Mouse (Mus musculus) common myeloid progenitor, adult 5-6 weeks (primary cell): ENCODE data around the gene Rab4a. TPM values are rescaled to one million over a fixed set of nuclear protein-coding genes. Genes with fewer than 3 reads are reported as not detected.
A peak's percentile ranks its signal among the peaks of the same experiment; 100 is the strongest.
"Not testable (repeated sequence)": the region's sequence is repeated elsewhere in the genome, so short reads cannot be mapped to it uniquely, and the experiment has no call there.

Experiments
- ATAC-seq: replicated peaks from 2 replicates; pipeline ENCODE4 v1.8.0; 2016; ENCODE audit warnings: low read depth, mild to moderate bottlenecking, moderate TSS enrichment, inconsistent platforms; ENCODE audit not compliant: poor library complexity, severe bottlenecking
- total RNA-seq: library from RNA; stranded (forward); fragments of 200-1000, 187-1606 nt; gene quantifications from 2 replicates; pipeline ENCODE4 v1.2.3, GENCODE M21; 2017

Rab4a gene
- total RNA-seq, 1 experiment from 2014 or later, result 15.9 TPM

DNA sequence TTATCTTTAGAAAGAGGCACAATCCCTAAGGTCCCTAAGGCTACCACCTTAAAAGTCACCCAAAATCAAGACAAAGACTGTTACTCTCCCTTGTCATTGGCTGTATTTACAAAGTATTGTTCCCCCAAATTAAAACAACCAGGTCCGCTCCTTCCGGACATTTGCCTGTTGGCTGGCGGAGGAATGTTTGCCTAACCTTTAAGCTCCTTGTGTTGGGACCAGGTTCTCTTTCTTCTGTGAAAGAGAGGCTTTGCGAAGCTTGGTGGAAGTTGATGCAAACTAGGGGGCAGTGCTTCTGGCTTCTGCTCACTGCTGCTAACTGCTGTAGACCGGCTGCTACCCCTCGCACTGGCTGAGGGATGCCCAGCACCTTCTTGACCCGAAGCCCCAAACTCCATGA is 2.9 kb downstream of the Rab4a start:
- ATAC-seq, result no peak

DNA sequence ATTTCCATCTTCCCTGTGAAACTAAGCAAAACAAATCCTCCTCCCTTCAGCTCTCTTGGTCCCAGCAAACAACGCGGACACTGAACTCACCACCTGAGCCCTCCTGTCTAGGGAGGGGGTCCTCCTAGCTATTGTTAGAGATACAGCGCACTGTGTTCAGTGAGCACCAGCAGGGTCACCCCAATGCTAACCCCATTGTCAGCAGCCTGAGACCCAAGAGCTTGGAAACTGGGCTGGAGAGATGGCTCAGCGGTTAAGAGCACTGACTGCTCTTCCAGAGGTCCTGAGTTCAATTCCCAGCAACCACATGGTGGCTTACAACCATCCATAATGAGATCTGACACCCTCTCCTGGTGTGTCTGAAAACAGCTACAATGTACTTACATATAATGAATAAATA is 3.6 kb downstream of the Rab4a start:
- ATAC-seq, result not testable (repeated sequence)

DNA sequence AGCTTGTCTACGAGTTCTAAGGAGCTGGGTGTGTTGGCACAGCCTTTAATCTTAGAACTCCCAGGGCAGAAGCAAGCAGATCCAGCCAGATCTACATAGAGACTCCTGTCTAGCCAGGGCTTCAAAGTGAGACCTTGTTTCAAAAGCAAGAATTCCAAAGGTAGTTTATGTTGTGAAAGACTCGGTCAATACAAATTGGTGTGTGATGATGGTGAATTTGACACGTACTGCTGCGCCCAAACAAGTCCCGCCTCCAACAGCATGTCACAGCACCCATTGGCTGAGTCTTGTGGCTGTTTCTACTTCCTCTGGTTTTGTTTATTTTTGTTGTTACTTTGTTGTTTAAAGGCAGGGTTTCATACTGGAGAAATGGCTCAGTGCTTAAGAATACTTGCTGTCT is 6.4 kb downstream of the Rab4a start:
- no peak for ATAC-seq

- 0 out of 2 replicates have a peak, but pooled peaks have one; percentile 32 for ATAC-seq
Measured at GRCm38 (mm10) chr8:123813173-123813891, 7.5 kb downstream of the Rab4a start.

DNA sequence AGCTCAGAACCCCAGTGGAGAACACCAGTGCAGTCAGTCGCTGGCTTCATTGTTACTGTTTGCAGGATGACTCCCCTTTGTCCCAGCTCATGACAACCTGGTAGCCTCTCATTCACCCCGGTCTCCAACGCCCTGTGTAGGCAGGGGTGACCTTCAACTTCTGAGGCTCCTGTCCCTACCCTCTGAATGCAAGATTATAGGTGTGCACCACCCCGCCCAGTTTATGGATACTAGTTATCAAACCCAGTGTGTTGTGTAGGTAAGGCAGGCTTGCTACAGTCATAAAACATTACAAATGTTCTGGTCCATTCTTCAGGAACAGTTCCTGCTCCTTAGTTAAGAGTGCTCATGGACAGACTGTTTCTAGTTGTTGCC is 8.1 kb downstream of the Rab4a start:
- ATAC-seq, result no peak

GRCm38 (mm10) chr8:123815325-123815724 is 9.5 kb downstream of the Rab4a start:
- ATAC-seq, result no peak

DNA sequence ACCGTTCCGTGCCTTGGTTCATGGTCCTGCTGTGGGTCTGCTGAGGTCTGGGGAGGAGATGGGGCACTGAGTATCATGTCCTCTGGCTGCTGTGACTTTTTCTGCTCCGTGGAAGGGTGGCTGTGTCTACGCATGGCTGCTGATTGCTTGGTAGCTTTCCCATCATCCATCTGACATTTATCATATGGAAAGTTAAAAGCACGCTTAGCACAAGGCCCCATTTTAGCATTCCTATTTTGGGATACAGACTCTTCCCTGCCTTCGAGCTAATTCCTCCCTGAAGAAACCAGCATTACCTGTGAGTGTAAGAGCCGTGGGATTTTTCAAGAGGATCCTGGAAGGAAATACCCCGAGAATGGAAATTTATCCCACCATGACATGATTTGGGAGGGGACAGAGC is 11.2 kb downstream of the Rab4a start:
- no peak for ATAC-seq

DNA sequence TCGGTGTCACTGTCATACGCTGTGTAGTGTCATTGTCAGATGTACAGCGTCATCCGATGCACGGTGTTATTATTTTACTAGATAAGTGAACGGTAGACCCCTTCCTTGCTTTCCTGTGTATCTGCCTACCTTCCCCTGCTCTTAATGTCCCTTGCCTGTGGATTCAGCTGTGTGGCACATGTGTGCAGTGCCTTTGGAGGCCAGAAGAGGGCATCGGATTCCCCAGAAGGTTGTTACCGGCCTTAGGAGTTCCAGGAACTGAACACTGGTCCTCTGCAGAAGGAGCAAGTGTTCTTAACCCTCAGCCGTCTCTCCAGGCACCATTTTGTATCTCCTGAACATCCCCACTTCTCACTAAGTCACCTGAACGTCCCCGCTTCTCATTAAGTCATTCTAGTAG is 12.0 kb downstream of the Rab4a start:
- no peak for ATAC-seq

DNA sequence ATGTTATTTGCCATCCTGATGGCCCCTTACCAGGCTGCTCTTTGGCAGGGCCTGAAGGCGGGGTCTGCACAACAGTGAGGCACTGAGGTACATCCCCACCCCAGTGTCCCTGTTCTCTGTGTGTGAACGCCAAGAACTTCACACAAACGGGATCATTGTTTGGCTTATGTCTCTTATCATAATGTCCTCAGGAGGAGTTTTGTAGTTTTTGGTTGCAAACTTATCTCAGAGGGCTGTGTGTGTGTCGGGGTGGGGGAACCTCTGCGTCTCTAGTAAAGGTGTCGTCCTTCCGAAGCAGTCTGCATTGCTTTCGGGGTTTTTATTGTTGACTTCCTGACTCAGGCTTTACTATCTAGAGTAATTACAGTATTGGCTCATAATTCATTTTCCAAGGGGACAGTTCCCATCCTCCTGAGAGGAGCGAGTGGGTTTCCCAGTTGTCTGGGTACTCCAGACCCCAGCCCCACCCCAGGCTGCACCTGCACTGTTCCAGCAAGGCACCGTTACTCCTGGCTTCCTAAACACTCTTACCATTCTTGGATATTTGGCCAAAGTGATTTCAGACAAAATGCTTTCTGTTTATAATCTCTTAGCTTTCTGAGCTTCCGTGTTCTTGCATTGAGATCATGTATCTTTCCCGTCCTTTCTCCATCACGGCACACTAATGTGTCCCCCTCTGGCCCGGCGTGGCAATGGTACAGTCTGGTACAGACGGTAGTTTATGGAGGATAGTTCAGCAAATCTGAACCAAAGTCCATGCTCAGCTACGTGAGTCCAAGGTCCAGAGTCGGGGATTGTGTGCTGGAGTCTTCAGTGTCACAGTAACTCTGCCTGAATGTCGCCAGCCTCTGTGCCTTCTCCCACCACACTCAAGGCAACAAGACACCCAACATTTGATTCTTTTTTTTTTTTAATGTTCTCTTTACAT is 14.2 kb downstream of the Rab4a start:
- no peak for ATAC-seq

DNA sequence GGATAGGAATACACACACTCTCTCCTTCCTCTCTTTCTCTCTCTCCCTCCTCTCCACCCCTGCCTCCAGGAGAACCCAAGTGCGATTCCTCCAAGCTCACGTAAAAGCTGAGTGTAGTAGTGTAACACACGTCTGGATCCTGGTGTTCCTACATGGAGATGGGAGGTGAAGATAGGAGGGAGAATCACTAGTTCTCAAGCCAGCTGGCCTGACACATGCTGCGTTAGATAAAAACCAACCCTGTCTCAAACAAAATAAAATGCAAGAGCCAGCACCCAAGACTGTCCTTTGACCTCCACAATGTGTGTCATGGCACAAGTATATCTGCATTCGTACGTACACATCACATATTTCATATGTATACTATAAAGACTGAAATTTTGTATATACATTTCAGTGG is 15.0 kb downstream of the Rab4a start:
- ATAC-seq, result no peak

DNA sequence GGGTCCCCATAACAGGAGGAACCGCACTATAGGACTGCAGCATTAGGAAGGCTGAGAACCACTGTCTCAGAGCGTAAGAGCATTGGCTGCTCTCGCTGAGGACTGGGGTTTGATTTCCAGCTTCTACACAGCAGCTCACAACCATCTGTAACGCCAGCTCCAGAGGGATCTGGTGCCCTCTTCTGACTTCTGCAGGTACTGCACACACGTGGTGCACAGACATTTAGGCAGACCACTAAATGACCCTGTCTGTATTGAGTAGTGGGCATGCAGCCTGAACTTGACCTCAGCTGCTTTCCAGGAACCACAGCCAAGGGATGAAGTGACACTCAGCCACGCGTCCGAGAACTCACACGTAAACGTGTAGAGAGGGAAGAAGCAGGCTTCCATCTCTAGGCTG is 17.3 kb downstream of the Rab4a start:
- 0 out of 2 replicates have a peak, but pooled peaks have one; percentile 26 for ATAC-seq

GRCm38 (mm10) chr8:123823532-123824123 is 17.8 kb downstream of the Rab4a start:
- peak; percentile 47; the same call in 1 of the 2 replicates for ATAC-seq

- ATAC-seq, result peak; percentile 53; the same call in 1 of the 2 replicates
Measured at GRCm38 (mm10) chr8:123826001-123826400, 20.2 kb downstream of the Rab4a start.

DNA sequence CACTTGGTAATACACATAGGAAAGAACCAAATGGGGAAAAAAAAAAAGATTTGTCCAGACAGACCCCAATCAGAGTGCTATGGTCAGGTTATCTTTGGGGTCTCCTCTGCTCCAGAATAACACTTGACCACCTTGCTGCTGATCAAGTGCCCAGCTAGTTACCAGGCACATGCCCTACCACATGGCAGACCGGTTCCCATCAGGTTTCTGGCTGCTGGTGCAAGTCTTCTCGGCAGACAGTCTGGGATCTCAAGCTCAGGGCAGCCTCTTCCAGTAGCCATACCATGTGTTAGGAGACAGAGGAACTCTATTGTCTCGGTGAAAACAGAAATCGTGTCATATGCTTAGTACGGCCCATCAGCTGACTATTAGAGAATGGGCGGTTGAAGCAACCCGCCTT is 21.0 kb downstream of the Rab4a start:
- ATAC-seq, result no peak

DNA sequence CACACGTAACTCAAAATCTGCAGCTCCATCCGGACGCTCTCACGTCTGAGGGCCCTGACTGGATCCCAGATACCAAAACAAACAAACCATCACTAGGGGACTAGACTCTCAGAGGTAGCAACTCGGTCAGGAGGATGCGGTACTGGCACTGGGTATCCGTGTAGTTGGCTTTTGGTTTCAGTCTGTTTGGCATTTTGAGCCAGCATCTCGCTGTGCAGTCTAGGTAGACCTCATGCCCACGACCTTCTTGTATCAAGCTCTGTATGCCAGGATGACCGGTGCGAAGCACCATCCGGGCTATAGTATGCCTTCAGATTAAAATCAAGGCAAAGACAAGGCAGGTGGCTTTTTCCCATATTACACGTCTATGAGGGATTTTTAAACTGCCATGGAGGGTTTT is 21.7 kb downstream of the Rab4a start:
- ATAC-seq, result no peak

GRCm38 (mm10) chr8:123832757-123833156 is 27.0 kb downstream of the Rab4a start:
- ATAC-seq, result peak; percentile 65; the same call in 1 of the 2 replicates

DNA sequence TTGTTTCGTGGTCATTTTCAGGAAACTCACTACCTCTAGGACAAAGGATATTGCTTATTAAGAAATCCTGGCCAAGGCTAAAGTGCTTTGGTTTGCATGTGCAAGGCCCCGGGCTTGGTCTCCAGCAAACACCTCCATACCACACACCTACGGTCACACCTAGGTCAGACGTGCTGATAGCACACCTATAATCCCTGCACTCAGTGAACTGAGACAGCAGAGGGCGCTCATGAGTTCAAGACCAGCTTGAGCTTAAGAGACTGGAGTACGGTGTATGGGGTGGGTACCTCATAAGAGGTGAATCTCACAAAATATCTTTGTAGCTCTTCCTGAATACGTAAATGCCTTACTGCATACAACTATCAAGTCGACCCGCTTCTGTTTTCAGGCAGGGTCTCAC is 29.7 kb downstream of the Rab4a start:
- ATAC-seq, result peak; percentile 73

DNA sequence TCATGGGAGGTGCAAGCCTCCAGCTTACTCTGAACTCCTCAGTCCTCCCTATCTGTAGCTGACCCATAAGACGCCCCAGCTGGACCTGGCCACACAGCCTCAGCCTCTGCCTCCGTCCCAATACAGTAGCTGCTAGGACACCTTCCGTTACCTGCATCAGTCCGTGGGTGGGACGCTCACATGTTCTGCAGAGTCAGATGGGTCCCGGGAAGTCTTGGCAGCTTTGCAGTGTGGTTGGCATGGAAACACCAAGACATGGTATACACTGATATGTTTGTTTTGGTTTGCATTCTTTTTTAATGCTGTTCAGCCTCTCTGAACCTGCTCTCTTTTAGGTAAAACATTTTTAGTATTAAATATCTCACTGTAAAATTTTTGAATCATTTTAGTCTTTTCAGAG is 30.6 kb downstream of the Rab4a start:
- no peak for ATAC-seq

DNA sequence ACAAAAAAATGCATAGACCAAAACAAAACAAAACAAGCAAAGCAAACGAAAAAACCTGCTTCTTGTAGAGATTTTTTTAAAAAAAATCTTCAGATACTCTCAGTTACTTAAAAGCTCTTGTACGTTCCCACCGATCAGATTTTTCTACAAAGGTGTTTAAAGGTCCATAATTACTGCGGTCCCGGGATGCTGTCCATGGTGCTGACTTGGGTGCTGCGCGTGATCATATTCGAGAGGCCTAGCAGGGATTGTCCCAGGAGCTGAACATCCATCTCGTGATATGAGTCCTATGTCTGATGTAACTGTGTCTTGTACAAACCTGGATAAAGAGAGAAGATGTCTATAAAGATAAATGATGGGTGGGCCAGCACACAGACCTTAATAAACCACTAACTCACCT is 32.7 kb downstream of the Rab4a start:
- no peak for ATAC-seq

GRCm38 (mm10) chr8:123840578-123841345 is 35.0 kb downstream of the Rab4a start:
- ATAC-seq, result no peak
